Mouse (Mus musculus) kidney, embryonic 14.5 days (tissue): ENCODE results near the gene Prkca. TPM values are rescaled to one million over a fixed set of nuclear protein-coding genes. Genes with fewer than 3 reads are reported as not detected.

ENCODE experiments used
- ATAC-seq: fragments of 200-750 bp; cut with Nextera tagmentation; 2 replicates; pipeline ENCODE4 v1.8.0; 2017; ENCODE audit warnings: moderate number of reproducible peaks, mild to moderate bottlenecking, moderate TSS enrichment, moderate library complexity; ENCODE audit not compliant: low FRiP score, low TSS enrichment
- H3K27ac ChIP-seq: fragments of 300-500 bp; sonication (generic); 2 replicates; pipeline ENCODE4 v1.5.1; 2014; ENCODE audit warnings: low read depth, mild to moderate bottlenecking, low read length, moderate library complexity, mixed read lengths
- H3K27me3 ChIP-seq: fragments of 300-500 bp; sonication (generic); 2 replicates; pipeline ENCODE4 v1.6.1; 2014; ENCODE audit warnings: mild to moderate bottlenecking, low read length; ENCODE audit not compliant: control insufficient read depth, insufficient read depth
- H3K36me3 ChIP-seq: fragments of 300-500 bp; sonication (generic); 2 replicates; pipeline ENCODE4 v1.6.1; 2014; ENCODE audit warnings: low read length, mixed read lengths; ENCODE audit not compliant: control insufficient read depth, insufficient read depth
- H3K4me1 ChIP-seq: fragments of 300-500 bp; sonication (generic); 2 replicates; pipeline ENCODE4 v1.6.1; 2014; ENCODE audit warnings: low read length, mixed read lengths; ENCODE audit not compliant: control insufficient read depth, insufficient read depth
- H3K4me2 ChIP-seq: fragments of 300-500 bp; sonication (generic); replicated peaks from 2 replicates; pipeline ENCODE4 v1.6.1; 2014; ENCODE audit warnings: low read depth, mild to moderate bottlenecking, low read length
- H3K4me3 ChIP-seq: fragments of 300-500 bp; sonication (generic); 2 replicates; pipeline ENCODE4 v1.5.1; 2014; ENCODE audit warnings: mild to moderate bottlenecking, low read length
- H3K9ac ChIP-seq: fragments of 300-500 bp; sonication (generic); 2 replicates; pipeline ENCODE4 v1.6.1; 2014; ENCODE audit warnings: low read depth, mild to moderate bottlenecking, low read length, moderate library complexity
- H3K9me3 ChIP-seq: fragments of 300-500 bp; sonication (generic); 2 replicates; pipeline ENCODE4 v1.6.1; 2016; ENCODE audit warnings: low read length; ENCODE audit not compliant: control insufficient read depth
- WGBS: fragments of 180-500 bp; shearing (Covaris S2); extraction: QIAGEN DNeasy Blood & Tissue Kit; methylation state at CpG from one replicate; pipeline ENCODE4 v1.1.7; 2014; 5-methylcytosine and 5-hydroxymethylcytosine counted together
- polyA plus RNA-seq: library from polyadenylated mRNA; unstranded; fragments of >200 nt; fragmentation: Nextera tagmentation; extraction: Ambion mirVana; gene quantifications from 2 replicates; pipeline ENCODE4 v1.2.1, GENCODE M21; 2014

The Prkca gene
- polyA plus RNA-seq, 1 experiment from 2014 or later: 10.9 TPM

GRCm38 (mm10) chr11:108364945-108365589 lies 21.3 kb upstream of the Prkca start:
- no peaks in the 10 kb centered on the region for H3K36me3 ChIP-seq
- no peak overlapping the region for H3K4me2 ChIP-seq
- no peak overlapping the region for H3K9ac ChIP-seq
- ATAC-seq: no peak
- H3K27ac ChIP-seq: no peak overlapping the region
- H3K9me3 ChIP-seq: no peaks in the 10 kb centered on the region
- no peak overlapping the region for H3K4me3 ChIP-seq
- no peaks in the 10 kb centered on the region for H3K4me1 ChIP-seq
- WGBS: 42% methylated on average over 7 of the region's 7 CpGs
- no peaks in the 10 kb centered on the region for H3K27me3 ChIP-seq

GRCm38 (mm10) chr11:108363991-108364390 lies 20.3 kb upstream of the Prkca start:
- WGBS: 43% methylated on average over 4 of the region's 4 CpGs

GRCm38 (mm10) chr11:108362965-108363364 lies 19.2 kb upstream of the Prkca start:
- no peaks in the 10 kb centered on the region for H3K36me3 ChIP-seq
- no peak for ATAC-seq
- H3K27me3 ChIP-seq: no peaks in the 10 kb centered on the region
- H3K4me3 ChIP-seq: no peak overlapping the region
- no peak overlapping the region for H3K4me2 ChIP-seq
- no peaks in the 10 kb centered on the region for H3K9me3 ChIP-seq
- WGBS: 90% methylated on average over 5 of the region's 5 CpGs
- no peak overlapping the region for H3K9ac ChIP-seq
- H3K27ac ChIP-seq: no peak overlapping the region
- 0 out of 2 replicates have a peak, but pooled peaks cover 4% of the 10 kb centered on the region for H3K4me1 ChIP-seq

More at GRCm38 (mm10) chr11:108363991-108364390, 20.3 kb upstream of the Prkca start:
- H3K4me2 ChIP-seq: no peak overlapping the region
- no peaks in the 10 kb centered on the region for H3K9me3 ChIP-seq
- no peaks in the 10 kb centered on the region for H3K4me1 ChIP-seq
- ATAC-seq: no peak
- no peak overlapping the region for H3K4me3 ChIP-seq
- no peak overlapping the region for H3K9ac ChIP-seq
- H3K27me3 ChIP-seq: no peaks in the 10 kb centered on the region
- no peaks in the 10 kb centered on the region for H3K36me3 ChIP-seq
- no peak overlapping the region for H3K27ac ChIP-seq

- Histone ChIP-seq H3K4me2 (no peak overlapping the region), H3K36me3 (no peaks in the 10 kb centered on the region), H3K4me1 (0 out of 2 replicates have a peak, but pooled peaks cover 4% of the 10 kb centered on the region), H3K4me3 (no peak overlapping the region), H3K9me3 (no peaks in the 10 kb centered on the region), H3K27ac (no peak overlapping the region), H3K9ac (no peak overlapping the region), H3K27me3 (no peaks in the 10 kb centered on the region)
- no peak for ATAC-seq
- 84% methylated on average over 4 of the region's 4 CpGs for WGBS
These were observed 17.3 kb upstream of the Prkca start for GRCm38 (mm10) chr11:108360983-108361382.

- no peak overlapping the region for H3K4me2 ChIP-seq
- no peaks in the 10 kb centered on the region for H3K27me3 ChIP-seq
- no peak overlapping the region for H3K4me3 ChIP-seq
- H3K9me3 ChIP-seq: no peaks in the 10 kb centered on the region
- no peak for ATAC-seq
- no peak overlapping the region for H3K27ac ChIP-seq
- no peaks in the 10 kb centered on the region for H3K36me3 ChIP-seq
- 66% methylated on average over 6 of the region's 6 CpGs for WGBS
- no peak overlapping the region for H3K9ac ChIP-seq
- H3K4me1 ChIP-seq: 0 out of 2 replicates have a peak, but pooled peaks cover 4% of the 10 kb centered on the region
These were observed 15.2 kb upstream of the Prkca start for GRCm38 (mm10) chr11:108358911-108359310.

GRCm38 (mm10) chr11:108356020-108356419 lies 12.3 kb upstream of the Prkca start:
- ATAC-seq: no peak
- Histone ChIP-seq H3K27ac (no peak overlapping the region), H3K9me3 (no peaks in the 10 kb centered on the region), H3K4me1 (0 out of 2 replicates have a peak, but pooled peaks cover 4% of the 10 kb centered on the region), H3K4me2 (no peak overlapping the region), H3K27me3 (no peaks in the 10 kb centered on the region), H3K4me3 (no peak overlapping the region), H3K36me3 (no peaks in the 10 kb centered on the region), H3K9ac (no peak overlapping the region)
- WGBS: 72% methylated on average over 4 of the region's 4 CpGs

GRCm38 (mm10) chr11:108352842-108353388 lies 9.2 kb upstream of the Prkca start:
- 90% methylated on average over 10 of the region's 10 CpGs for WGBS
- H3K27me3 ChIP-seq: no peaks in the 10 kb centered on the region
- no peak overlapping the region for H3K4me2 ChIP-seq
- H3K27ac ChIP-seq: no peak overlapping the region
- no peaks in the 10 kb centered on the region for H3K9me3 ChIP-seq
- no peaks in the 10 kb centered on the region for H3K36me3 ChIP-seq
- no peak overlapping the region for H3K4me3 ChIP-seq
- no peaks in the 10 kb centered on the region for H3K4me1 ChIP-seq
- ATAC-seq: no peak
- H3K9ac ChIP-seq: no peak overlapping the region

- H3K36me3 ChIP-seq: no peaks in the 10 kb centered on the region
- H3K4me2 ChIP-seq: no peak overlapping the region
- no peak overlapping the region for H3K9ac ChIP-seq
- no peak overlapping the region for H3K4me3 ChIP-seq
- no peaks in the 10 kb centered on the region for H3K9me3 ChIP-seq
- H3K4me1 ChIP-seq: no peaks in the 10 kb centered on the region
- ATAC-seq: no peak
- 84% methylated on average over 4 of the region's 4 CpGs for WGBS
- no peak overlapping the region for H3K27ac ChIP-seq
- no peaks in the 10 kb centered on the region for H3K27me3 ChIP-seq
These were observed 7.1 kb upstream of the Prkca start for GRCm38 (mm10) chr11:108350799-108351198.

- no peak overlapping the region for H3K27ac ChIP-seq
- no peak overlapping the region for H3K4me3 ChIP-seq
- no peaks in the 10 kb centered on the region for H3K9me3 ChIP-seq
- ATAC-seq: no peak
- H3K36me3 ChIP-seq: no peaks in the 10 kb centered on the region
- H3K4me2 ChIP-seq: no peak overlapping the region
- H3K27me3 ChIP-seq: no peaks in the 10 kb centered on the region
- WGBS: 82% methylated on average over 2 of the region's 2 CpGs
- no peak overlapping the region for H3K9ac ChIP-seq
- no peaks in the 10 kb centered on the region for H3K4me1 ChIP-seq
These were observed 1.6 kb upstream of the Prkca start for GRCm38 (mm10) chr11:108345321-108345720.
